Mouse (Mus musculus) embryonic facial prominence, embryonic 15.5 days (tissue): ENCODE results near the gene Gpr88. TPM values are rescaled to one million over a fixed set of nuclear protein-coding genes. Genes with fewer than 3 reads are reported as not detected.
"Not testable (repeated sequence)": the region's sequence is repeated elsewhere in the genome, so short reads cannot be mapped to it uniquely, and the experiment has no call there.

Experiments
- ATAC-seq: fragments of 200-750 bp; cut with Nextera tagmentation; 2 replicates; pipeline ENCODE4 v1.8.0; 2017; ENCODE audit warnings: low read depth, moderate TSS enrichment; ENCODE audit not compliant: insufficient number of reproducible peaks, low FRiP score, low TSS enrichment
- H3K27ac ChIP-seq: fragments of 300-500 bp; sonication (generic); replicated peaks from 2 replicates; pipeline ENCODE4 v1.5.1; 2015; ENCODE audit warnings: mild to moderate bottlenecking, inconsistent platforms
- H3K27me3 ChIP-seq: fragments of 300-500 bp; sonication (generic); 2 replicates; pipeline ENCODE4 v1.6.1; 2015; ENCODE audit warnings: inconsistent platforms
- H3K36me3 ChIP-seq: fragments of 300-500 bp; sonication (generic); 2 replicates; pipeline ENCODE4 v1.6.1; 2015; ENCODE audit warnings: mild to moderate bottlenecking, inconsistent platforms
- H3K4me1 ChIP-seq: fragments of 300-500 bp; sonication (generic); 2 replicates; pipeline ENCODE4 v1.6.1; 2015; ENCODE audit warnings: inconsistent platforms
- H3K4me2 ChIP-seq: fragments of 300-500 bp; sonication (generic); replicated peaks from 2 replicates; pipeline ENCODE4 v1.6.1; 2015; ENCODE audit warnings: mild to moderate bottlenecking, inconsistent platforms
- H3K4me3 ChIP-seq: fragments of 300-500 bp; sonication (generic); replicated peaks from 2 replicates; pipeline ENCODE4 v1.5.1; 2015; ENCODE audit warnings: mild to moderate bottlenecking, inconsistent platforms
- H3K9ac ChIP-seq: fragments of 300-500 bp; sonication (generic); 2 replicates; pipeline ENCODE4 v1.6.1; 2015; ENCODE audit warnings: inconsistent platforms
- H3K9me3 ChIP-seq: fragments of 300-500 bp; sonication (generic); replicated peaks from 2 replicates; pipeline ENCODE4 v1.6.1; 2016; ENCODE audit warnings: inconsistent platforms
- WGBS: fragments of 180-500 bp; shearing (Covaris S2); methylation state at CpG from one replicate; pipeline ENCODE4 v1.1.7; 2015; 5-methylcytosine and 5-hydroxymethylcytosine counted together
- polyA plus RNA-seq: library from polyadenylated mRNA; unstranded; fragments of >200 nt; fragmentation: Nextera tagmentation; extraction: Ambion mirVana; gene quantifications from 2 replicates; pipeline ENCODE4 v1.2.1, GENCODE M21; 2015

Gene Gpr88
- polyA plus RNA-seq, 1 experiment from 2014 or later = 0.85 TPM

GRCm38 (mm10) chr3:116220980-116221685 is 32.2 kb downstream of the Gpr88 start:
- ATAC-seq = no peak
- Histone ChIP-seq H3K9ac (no peak overlapping the region), H3K27me3 (no peaks in the 10 kb centered on the region), H3K4me1 (0 out of 2 replicates have a peak, but pooled peaks cover 11% of the 10 kb centered on the region), H3K27ac (no peak overlapping the region), H3K4me3 (no peak overlapping the region), H3K9me3 (no peaks in the 10 kb centered on the region), H3K4me2 (no peak overlapping the region), H3K36me3 (no peaks in the 10 kb centered on the region)
- WGBS = 57% methylated on average over 6 of the region's 6 CpGs

- WGBS = 71% methylated on average over 6 of the region's 6 CpGs
- not testable (repeated sequence) for H3K27ac ChIP-seq, H3K4me1 ChIP-seq, H3K27me3 ChIP-seq, H3K9me3 ChIP-seq, H3K4me2 ChIP-seq, H3K36me3 ChIP-seq, H3K9ac ChIP-seq, ATAC-seq, H3K4me3 ChIP-seq
Measured at GRCm38 (mm10) chr3:116217398-116217797, 35.9 kb downstream of the Gpr88 start.

DNA sequence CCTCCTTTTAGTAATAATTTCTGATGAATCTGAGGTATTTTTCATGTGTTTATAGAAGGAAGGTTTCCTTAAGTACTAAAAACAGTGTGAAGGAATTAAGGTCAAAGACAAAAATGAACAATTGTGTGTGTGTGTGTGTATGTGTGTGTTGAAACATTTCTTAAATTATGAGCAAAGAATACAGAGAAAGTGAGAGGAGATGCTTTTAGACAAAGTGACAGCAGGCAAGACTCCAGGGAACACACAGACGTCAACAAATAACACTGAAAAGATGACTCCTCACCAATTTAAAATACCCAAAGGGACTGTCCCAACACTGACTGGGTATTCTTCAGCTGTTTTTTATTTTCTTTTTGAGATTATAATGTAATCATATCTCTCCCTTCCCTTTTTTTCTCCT is 37.0 kb downstream of the Gpr88 start:
- H3K27me3 ChIP-seq = no peaks in the 10 kb centered on the region
- H3K4me1 ChIP-seq = no peaks in the 10 kb centered on the region; the same call in 1 of the 2 replicates
- 35% methylated on average over 1 of the region's 1 CpGs for WGBS
- no peak for ATAC-seq
- no peak overlapping the region for H3K27ac ChIP-seq
- H3K4me2 ChIP-seq = no peak overlapping the region
- H3K36me3 ChIP-seq = no peaks in the 10 kb centered on the region
- H3K4me3 ChIP-seq = no peak overlapping the region
- H3K9ac ChIP-seq = no peak overlapping the region
- H3K9me3 ChIP-seq = no peaks in the 10 kb centered on the region

- Histone ChIP-seq H3K36me3 (no peaks in the 10 kb centered on the region), H3K4me1 (peaks cover 5% of the 10 kb centered on the region; the same call in 1 of the 2 replicates), H3K27me3 (no peaks in the 10 kb centered on the region), H3K4me3 (no peak overlapping the region), H3K27ac (no peak overlapping the region), H3K4me2 (no peak overlapping the region), H3K9ac (no peak overlapping the region), H3K9me3 (no peaks in the 10 kb centered on the region)
- WGBS = 69% methylated on average over 5 of the region's 5 CpGs
- ATAC-seq = no peak
Measured at GRCm38 (mm10) chr3:116211639-116212038, 41.7 kb downstream of the Gpr88 start.

GRCm38 (mm10) chr3:116210720-116211121 is 42.6 kb downstream of the Gpr88 start:
- no peaks in the 10 kb centered on the region for H3K36me3 ChIP-seq
- no peak overlapping the region for H3K27ac ChIP-seq
- H3K9ac ChIP-seq = no peak overlapping the region
- WGBS = 43% methylated on average over 8 of the region's 8 CpGs
- no peaks in the 10 kb centered on the region for H3K9me3 ChIP-seq
- ATAC-seq = no peak
- H3K4me1 ChIP-seq = peaks cover 6% of the 10 kb centered on the region; the same call in 1 of the 2 replicates
- H3K27me3 ChIP-seq = no peaks in the 10 kb centered on the region
- H3K4me2 ChIP-seq = no peak overlapping the region
- H3K4me3 ChIP-seq = no peak overlapping the region

DNA sequence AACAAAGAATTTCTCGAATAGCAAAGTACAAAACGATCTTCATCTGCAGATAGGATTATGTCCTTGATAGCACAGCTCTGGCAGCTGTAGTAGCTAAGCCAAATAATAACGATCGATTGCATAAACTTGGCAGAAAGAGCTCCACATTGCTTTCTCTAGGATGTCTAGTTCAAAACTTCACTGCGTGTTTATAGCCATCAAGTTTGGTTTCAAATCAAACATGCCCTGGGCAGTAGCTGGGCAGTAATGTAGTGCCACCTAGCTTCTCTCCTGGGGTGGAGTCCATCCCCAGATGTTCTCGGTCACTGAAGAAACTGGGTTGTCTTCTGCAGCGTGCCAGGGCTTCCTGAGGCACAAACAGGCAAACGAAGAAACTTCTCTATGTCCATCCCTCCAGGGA is 44.1 kb downstream of the Gpr88 start:
- Histone ChIP-seq H3K9ac (no peak overlapping the region), H3K27me3 (no peaks in the 10 kb centered on the region), H3K4me1 (peaks cover 10% of the 10 kb centered on the region; the same call in 1 of the 2 replicates), H3K27ac (no peak overlapping the region), H3K4me3 (no peak overlapping the region), H3K36me3 (no peaks in the 10 kb centered on the region), H3K4me2 (no peak overlapping the region), H3K9me3 (no peaks in the 10 kb centered on the region)
- ATAC-seq = no peak
- 75% methylated on average over 8 of the region's 8 CpGs for WGBS

DNA sequence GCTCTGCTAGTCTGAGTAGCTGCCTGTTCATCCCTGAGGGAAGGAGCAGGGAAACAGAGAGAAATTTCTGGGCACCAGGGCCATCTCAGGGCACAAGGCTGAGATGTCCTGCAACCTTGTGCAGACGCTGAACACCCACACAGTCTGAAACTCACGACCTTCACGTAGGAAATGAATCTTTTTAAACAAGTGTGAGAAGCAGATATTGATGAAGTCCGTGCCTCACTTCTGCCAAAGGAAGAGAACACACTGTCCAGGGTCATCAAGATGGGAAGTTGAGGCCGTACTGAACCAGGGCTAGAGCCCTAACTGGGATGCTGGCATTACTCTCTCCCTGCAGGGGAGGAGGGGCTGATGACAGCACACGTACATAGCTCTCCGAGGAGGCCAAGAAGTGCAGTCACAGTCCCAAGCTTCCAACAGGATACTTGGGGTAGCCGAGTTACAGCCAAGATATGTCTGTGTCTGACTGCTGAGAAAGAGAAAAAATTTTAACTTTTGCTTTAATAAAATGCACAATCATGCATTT is 46.9 kb downstream of the Gpr88 start:
- Histone ChIP-seq H3K27me3 (no peaks in the 10 kb centered on the region), H3K36me3 (no peaks in the 10 kb centered on the region), H3K9ac (no peak overlapping the region), H3K4me1 (peaks cover 10% of the 10 kb centered on the region; the same call in 1 of the 2 replicates), H3K9me3 (no peaks in the 10 kb centered on the region), H3K4me2 (no peak overlapping the region), H3K4me3 (no peak overlapping the region), H3K27ac (no peak overlapping the region)
- WGBS = 71% methylated on average over 8 of the region's 8 CpGs
- ATAC-seq = no peak

- H3K4me2 ChIP-seq = no peak overlapping the region
- no peak for ATAC-seq
- no peak overlapping the region for H3K27ac ChIP-seq
Measured at GRCm38 (mm10) chr3:116205346-116206219, 47.7 kb downstream of the Gpr88 start.

DNA sequence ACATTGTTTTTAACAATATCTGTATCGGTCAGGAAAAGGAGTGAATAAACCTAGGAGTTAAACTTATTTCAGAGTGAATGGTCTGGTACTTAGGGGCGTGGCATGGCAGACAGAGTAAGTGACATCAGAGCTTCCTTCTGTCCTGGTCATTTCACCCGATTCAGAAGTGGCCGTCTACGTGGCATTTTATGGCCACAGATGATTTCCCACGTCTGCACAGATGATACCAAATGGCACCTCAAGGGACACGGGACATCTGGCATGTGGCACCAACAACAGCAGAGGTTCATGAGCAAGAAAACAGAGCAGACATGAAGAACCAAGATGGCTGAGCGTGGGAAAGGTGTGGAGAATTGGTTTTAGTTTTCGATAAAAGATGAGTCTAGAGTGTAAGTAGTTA is 48.7 kb downstream of the Gpr88 start:
- no peaks in the 10 kb centered on the region for H3K27me3 ChIP-seq
- no peaks in the 10 kb centered on the region for H3K36me3 ChIP-seq
- H3K4me2 ChIP-seq = no peak overlapping the region
- H3K9me3 ChIP-seq = no peaks in the 10 kb centered on the region
- WGBS = 80% methylated on average over 9 of the region's 9 CpGs
- no peak for ATAC-seq
- H3K9ac ChIP-seq = no peak overlapping the region
- H3K27ac ChIP-seq = no peak overlapping the region
- 0 out of 2 replicates have a peak, but pooled peaks cover 4% of the 10 kb centered on the region for H3K4me1 ChIP-seq
- H3K4me3 ChIP-seq = no peak overlapping the region

More at GRCm38 (mm10) chr3:116205346-116206219, 47.7 kb downstream of the Gpr88 start:
- Histone ChIP-seq H3K9me3 (no peaks in the 10 kb centered on the region), H3K4me3 (no peak overlapping the region), H3K4me1 (0 out of 2 replicates have a peak, but pooled peaks cover 6% of the 10 kb centered on the region), H3K9ac (no peak overlapping the region), H3K36me3 (no peaks in the 10 kb centered on the region), H3K27me3 (no peaks in the 10 kb centered on the region)
- WGBS = 62% methylated on average over 13 of the region's 13 CpGs

GRCm38 (mm10) chr3:116203942-116204341 is 49.4 kb downstream of the Gpr88 start:
- Histone ChIP-seq H3K36me3 (no peaks in the 10 kb centered on the region), H3K27me3 (no peaks in the 10 kb centered on the region), H3K9ac (no peak overlapping the region), H3K9me3 (no peaks in the 10 kb centered on the region), H3K4me2 (no peak overlapping the region), H3K4me1 (0 out of 2 replicates have a peak, but pooled peaks cover 4% of the 10 kb centered on the region), H3K4me3 (no peak overlapping the region), H3K27ac (no peak overlapping the region)
- WGBS = 68% methylated on average over 3 of the region's 3 CpGs
- ATAC-seq = no peak

DNA sequence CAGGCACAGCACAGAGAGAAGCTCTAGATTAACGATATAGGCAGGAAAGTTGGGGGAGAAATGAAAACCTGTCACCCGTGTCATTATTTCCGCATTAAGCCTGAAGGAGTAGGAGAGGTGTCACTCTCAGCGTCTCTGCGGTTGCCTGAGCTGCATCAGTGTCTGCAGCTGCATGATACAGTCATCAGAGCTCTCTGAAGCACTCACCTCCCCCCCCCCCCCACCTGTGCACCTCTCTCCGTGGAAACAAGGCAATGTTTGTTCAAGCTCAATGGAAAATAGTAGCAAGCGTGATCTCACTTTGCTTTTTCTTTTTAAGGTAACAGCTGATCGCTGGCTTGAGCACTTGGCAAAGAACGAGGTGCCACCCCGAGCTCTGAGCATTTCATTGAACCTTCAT is 53.2 kb downstream of the Gpr88 start:
- H3K27me3 ChIP-seq = no peaks in the 10 kb centered on the region
- H3K9me3 ChIP-seq = no peaks in the 10 kb centered on the region
- no peaks in the 10 kb centered on the region for H3K4me1 ChIP-seq
- H3K4me2 ChIP-seq = no peak overlapping the region
- H3K9ac ChIP-seq = no peak overlapping the region
- no peak overlapping the region for H3K4me3 ChIP-seq
- WGBS = 54% methylated on average over 10 of the region's 10 CpGs
- ATAC-seq = no peak
- no peak overlapping the region for H3K27ac ChIP-seq
- H3K36me3 ChIP-seq = no peaks in the 10 kb centered on the region
